Mouse (Mus musculus): Measurements from ENCODE around the gene Mdga1. TPM values are rescaled to one million over a fixed set of nuclear protein-coding genes. Genes with fewer than 3 reads are reported as not detected.
"Not testable (repeated sequence)": the region's sequence is repeated elsewhere in the genome, so short reads cannot be mapped to it uniquely, and the experiment has no call there.

Gene Mdga1
- total RNA-seq, 1 experiment from 2014 or later, result 1.8 TPM

GRCm38 (mm10) chr17:29799398-29800095 is 170.3 kb downstream of the Mdga1 start:
- DNase-seq, result no peak

GRCm38 (mm10) chr17:29798151-29798550 is 171.7 kb downstream of the Mdga1 start:
- DNase-seq, result no peak

- DNase-seq, result no peak
Measured at GRCm38 (mm10) chr17:29796787-29797186, 173.1 kb downstream of the Mdga1 start.

- DNase-seq, result peak; percentile 91
Measured at GRCm38 (mm10) chr17:29796086-29796485, 173.8 kb downstream of the Mdga1 start.

GRCm38 (mm10) chr17:29795050-29795770 is 174.7 kb downstream of the Mdga1 start:
- no peak for DNase-seq

- no peak for DNase-seq
Measured at GRCm38 (mm10) chr17:29791531-29792050, 178.3 kb downstream of the Mdga1 start.

GRCm38 (mm10) chr17:29790231-29790740 is 179.6 kb downstream of the Mdga1 start:
- no peak for DNase-seq

- peak; percentile 37 for DNase-seq
Measured at GRCm38 (mm10) chr17:29789715-29790114, 180.2 kb downstream of the Mdga1 start.

GRCm38 (mm10) chr17:29788573-29788972 is 181.3 kb downstream of the Mdga1 start:
- no peak for DNase-seq

GRCm38 (mm10) chr17:29784820-29785219 is 185.1 kb downstream of the Mdga1 start:
- DNase-seq, result no peak

GRCm38 (mm10) chr17:29781472-29781871 is 188.4 kb downstream of the Mdga1 start:
- not testable (repeated sequence) for DNase-seq

GRCm38 (mm10) chr17:29778021-29778420 is 191.9 kb downstream of the Mdga1 start:
- DNase-seq, result no peak

Other genes with a start within 250 kb of the Mdga1 start
- 126 and 133 TPM in 2 replicates for gene Zfand3, start 34.6 kb upstream of the Mdga1 start, total RNA-seq (2021)

Measured in adrenal gland, postnatal 14 days (tissue).